Mouse (Mus musculus) CH12F3 (cell line): ENCODE results near the gene Fam71d.

ENCODE experiments used
- in situ Hi-C: fragments of 300-500 bp; cut with MboI; formaldehyde crosslinking; loops from 2 replicates; pipeline ENCODE4 v1.14.3; 2020; ENCODE audit warnings: low sequenced_read_pairs

Gene Fam71d

GRCm38 (mm10) chr12:78691325-78691724 lies at the start of gene Fam71d:
Fam71d (plus strand) TSS chr12:78691535.
- in situ Hi-C loops: no loop called here

- in situ Hi-C loops: no loop called here
Observed at GRCm38 (mm10) chr12:78643691-78644090, 47.6 kb upstream of the Fam71d start.

- in situ Hi-C loops: no loop called here
Observed at GRCm38 (mm10) chr12:78645282-78645681, 46.1 kb upstream of the Fam71d start.

GRCm38 (mm10) chr12:78659718-78660304 lies 31.5 kb upstream of the Fam71d start:
- in situ Hi-C loops: no loop called here

- in situ Hi-C loops: no loop called here
Observed at GRCm38 (mm10) chr12:78678101-78678806, 13.1 kb upstream of the Fam71d start.

GRCm38 (mm10) chr12:78678807-78679189 lies 12.5 kb upstream of the Fam71d start:
- in situ Hi-C loops: no loop called here

- in situ Hi-C loops: no loop called here
Observed at GRCm38 (mm10) chr12:78681048-78681447, 10.3 kb upstream of the Fam71d start.

GRCm38 (mm10) chr12:78682279-78682678 lies 9.1 kb upstream of the Fam71d start:
- in situ Hi-C loops: no loop called here

- in situ Hi-C loops: no loop called here
Observed at GRCm38 (mm10) chr12:78685669-78686215, 5.6 kb upstream of the Fam71d start.

- in situ Hi-C loops: no loop called here
Observed at GRCm38 (mm10) chr12:78688876-78689275, 2.5 kb upstream of the Fam71d start.

- in situ Hi-C loops: no loop called here
Observed at GRCm38 (mm10) chr12:78693281-78693680, 1.9 kb downstream of the Fam71d start.

- in situ Hi-C loops: no loop called here
Observed at GRCm38 (mm10) chr12:78717783-78718182, 26.4 kb downstream of the Fam71d start.

- in situ Hi-C loops: no loop called here
Observed at GRCm38 (mm10) chr12:78727723-78728122, 36.4 kb downstream of the Fam71d start.

GRCm38 (mm10) chr12:78739633-78740032 lies 48.3 kb downstream of the Fam71d start:
- in situ Hi-C loops: no loop called here

- in situ Hi-C loops: no loop called here
Observed at GRCm38 (mm10) chr12:78740289-78740688, 49.0 kb downstream of the Fam71d start.

GRCm38 (mm10) chr12:78746226-78746625 lies 54.9 kb downstream of the Fam71d start:
- in situ Hi-C loops: no loop called here

- in situ Hi-C loops: no loop called here
Observed at GRCm38 (mm10) chr12:78747406-78747805, 56.1 kb downstream of the Fam71d start.

GRCm38 (mm10) chr12:78748113-78748512 lies 56.8 kb downstream of the Fam71d start:
- in situ Hi-C loops: no loop called here

- in situ Hi-C loops: no loop called here
Observed at GRCm38 (mm10) chr12:78748557-78749377, 57.4 kb downstream of the Fam71d start, which contains the start of gene Mpp5. Mpp5 (plus strand) TSS chr12:78748907.

- in situ Hi-C loops: no loop called here
Observed at GRCm38 (mm10) chr12:78749378-78749801, 58.1 kb downstream of the Fam71d start.

GRCm38 (mm10) chr12:78761979-78762378 lies 70.6 kb downstream of the Fam71d start:
- in situ Hi-C loops: no loop called here
